Mouse (Mus musculus): ENCODE data around the gene Iqcj.
A peak's percentile ranks its signal among the peaks of the same experiment; 100 is the strongest.

The Iqcj gene

GRCm38 (mm10) chr3:67954459-67955065 is 62.5 kb downstream of the Iqcj start:
- no peak for DNase-seq (ENCODE audit: inconsistent age in 2 of 2, low spot score in 1 of 2)

GRCm38 (mm10) chr3:67959672-67960071 is 67.7 kb downstream of the Iqcj start:
- DNase-seq (ENCODE audit: inconsistent age in 2 of 2, low spot score in 1 of 2) = no peak

- no peak for DNase-seq (ENCODE audit: inconsistent age in 2 of 2, low spot score in 1 of 2)
These were observed 68.1 kb downstream of the Iqcj start for GRCm38 (mm10) chr3:67960133-67960532.

- DNase-seq (ENCODE audit: inconsistent age in 2 of 2, low spot score in 1 of 2) = no peak
These were observed 68.7 kb downstream of the Iqcj start for GRCm38 (mm10) chr3:67960727-67961126.

GRCm38 (mm10) chr3:67961934-67962639 is 70.1 kb downstream of the Iqcj start:
- no peak for DNase-seq (ENCODE audit: inconsistent age in 2 of 2, low spot score in 1 of 2)

- DNase-seq (ENCODE audit: inconsistent age in 2 of 2, low spot score in 1 of 2) = no peak
These were observed 82.4 kb downstream of the Iqcj start for GRCm38 (mm10) chr3:67974340-67974998.

GRCm38 (mm10) chr3:67980006-67980405 is 88.0 kb downstream of the Iqcj start:
- DNase-seq (ENCODE audit: inconsistent age in 2 of 2, low spot score in 1 of 2) = no peak

GRCm38 (mm10) chr3:67983329-67983728 is 91.3 kb downstream of the Iqcj start:
- no peak for DNase-seq (ENCODE audit: inconsistent age in 2 of 2, low spot score in 1 of 2)

GRCm38 (mm10) chr3:68002415-68002814 is 110.4 kb downstream of the Iqcj start:
- DNase-seq (ENCODE audit: inconsistent age in 2 of 2, low spot score in 1 of 2) = no peak

GRCm38 (mm10) chr3:68012342-68012741 is 120.3 kb downstream of the Iqcj start:
- no peak for DNase-seq (ENCODE audit: inconsistent age in 2 of 2, low spot score in 1 of 2)

- no peak for DNase-seq (ENCODE audit: inconsistent age in 2 of 2, low spot score in 1 of 2)
These were observed 123.8 kb downstream of the Iqcj start for GRCm38 (mm10) chr3:68015786-68016185.

GRCm38 (mm10) chr3:68019401-68019800 is 127.4 kb downstream of the Iqcj start:
- DNase-seq (ENCODE audit: inconsistent age in 2 of 2, low spot score in 1 of 2) = no peak

- no peak for DNase-seq (ENCODE audit: inconsistent age in 2 of 2, low spot score in 1 of 2)
These were observed 144.1 kb downstream of the Iqcj start for GRCm38 (mm10) chr3:68036097-68036496.

GRCm38 (mm10) chr3:68042951-68043350 is 150.9 kb downstream of the Iqcj start:
- no peak for DNase-seq (ENCODE audit: inconsistent age in 2 of 2, low spot score in 1 of 2)

- peak in 1 of 2 experiments; percentile 57 for DNase-seq (ENCODE audit: inconsistent age in 2 of 2, low spot score in 1 of 2)
These were observed 153.7 kb downstream of the Iqcj start for GRCm38 (mm10) chr3:68045475-68046416.

- DNase-seq (ENCODE audit: inconsistent age in 2 of 2, low spot score in 1 of 2) = peak in 1 of 2 experiments; percentile 58
These were observed 161.5 kb downstream of the Iqcj start for GRCm38 (mm10) chr3:68053538-68053937.

- DNase-seq (ENCODE audit: inconsistent age in 2 of 2, low spot score in 1 of 2) = peak in 1 of 2 experiments; percentile 30
These were observed 163.1 kb downstream of the Iqcj start for GRCm38 (mm10) chr3:68055071-68055470.

GRCm38 (mm10) chr3:68056373-68057275 is 164.6 kb downstream of the Iqcj start:
- peak; percentile 57 to 89 for DNase-seq (ENCODE audit: inconsistent age in 2 of 2, low spot score in 1 of 2)

- DNase-seq (ENCODE audit: inconsistent age in 2 of 2, low spot score in 1 of 2) = peak in 1 of 2 experiments; percentile 46
These were observed 167.3 kb downstream of the Iqcj start for GRCm38 (mm10) chr3:68059162-68059800.

Data from adrenal gland, adult (tissue).